Mouse (Mus musculus): ENCODE results near the gene 2900026A02Rik.

The 2900026A02Rik gene

GRCm38 (mm10) chr5:113221147-113221865, at the start of gene 2900026A02Rik:
Gene 2900026A02Rik, minus strand, starts transcription at chr5:113221236.
- DNase-seq, result peak; percentile 23

- no peak for DNase-seq
Observed at GRCm38 (mm10) chr5:113270043-113270442, 49.0 kb upstream of the 2900026A02Rik start.

GRCm38 (mm10) chr5:113268246-113268645, 47.2 kb upstream of the 2900026A02Rik start:
- DNase-seq, result no peak

- DNase-seq, result no peak
Observed at GRCm38 (mm10) chr5:113265637-113266036, 44.6 kb upstream of the 2900026A02Rik start.

GRCm38 (mm10) chr5:113250806-113251205, 29.8 kb upstream of the 2900026A02Rik start:
- DNase-seq, result no peak

GRCm38 (mm10) chr5:113249263-113249930, 28.4 kb upstream of the 2900026A02Rik start:
- DNase-seq, result no peak

- DNase-seq, result no peak
Observed at GRCm38 (mm10) chr5:113230196-113230595, 9.2 kb upstream of the 2900026A02Rik start.

GRCm38 (mm10) chr5:113226632-113227102, 5.6 kb upstream of the 2900026A02Rik start, which contains the start of gene Tmem211:
Gene Tmem211, plus strand, starts transcription at chr5:113226909.
- peak; percentile 65 for DNase-seq

- DNase-seq, result no peak
Observed at GRCm38 (mm10) chr5:113225686-113226435, 4.8 kb upstream of the 2900026A02Rik start.

GRCm38 (mm10) chr5:113225271-113225670, 4.2 kb upstream of the 2900026A02Rik start:
- no peak for DNase-seq

GRCm38 (mm10) chr5:113223888-113224287, 2.9 kb upstream of the 2900026A02Rik start:
- DNase-seq, result no peak

- no peak for DNase-seq
Observed at GRCm38 (mm10) chr5:113220383-113221146, 471 bp downstream of the 2900026A02Rik start.

GRCm38 (mm10) chr5:113219876-113220275, 1.2 kb downstream of the 2900026A02Rik start:
- no peak for DNase-seq

GRCm38 (mm10) chr5:113219450-113219849, 1.6 kb downstream of the 2900026A02Rik start:
- no peak for DNase-seq

GRCm38 (mm10) chr5:113218617-113219235, 2.3 kb downstream of the 2900026A02Rik start:
- no peak for DNase-seq

GRCm38 (mm10) chr5:113217076-113217475, 4.0 kb downstream of the 2900026A02Rik start:
- no peak for DNase-seq

- DNase-seq, result no peak
Observed at GRCm38 (mm10) chr5:113216328-113216960, 4.6 kb downstream of the 2900026A02Rik start.

- DNase-seq, result no peak
Observed at GRCm38 (mm10) chr5:113215610-113216011, 5.4 kb downstream of the 2900026A02Rik start.

- DNase-seq, result no peak
Observed at GRCm38 (mm10) chr5:113214455-113214854, 6.6 kb downstream of the 2900026A02Rik start.

- DNase-seq, result no peak
Observed at GRCm38 (mm10) chr5:113214041-113214440, 7.0 kb downstream of the 2900026A02Rik start.

GRCm38 (mm10) chr5:113212156-113212835, 8.7 kb downstream of the 2900026A02Rik start:
- no peak for DNase-seq
